Mouse (Mus musculus) brain, embryonic 14.5 days (tissue): ENCODE measurements at regions not wholly inside any gene's neighbourhood (a gene's known extent, or its start where the extent isn't known, plus 50 kb on each side); places are given as distances from the start of the nearest gene placed in this dataset.

Source experiments
- CTCF ChIP-seq: fragments of 200-500 bp; IDR thresholded peaks from 2 replicates; pipeline ENCODE4 v1.5.1; 2012; ENCODE audit warnings: inconsistent platforms, mild to moderate bottlenecking, moderate library complexity, borderline replicate concordance; ENCODE audit not compliant: insufficient read depth, insufficient read length; ENCODE audit errors: extremely low read depth
- POLR2A ChIP-seq: fragments of 200-500 bp; IDR thresholded peaks from 2 replicates; pipeline ENCODE4 v1.6.1; 2012; ENCODE audit warnings: mild to moderate bottlenecking, inconsistent platforms, borderline replicate concordance; ENCODE audit not compliant: poor library complexity, insufficient read depth, insufficient read length, severe bottlenecking; ENCODE audit errors: extremely low read depth

DNA sequence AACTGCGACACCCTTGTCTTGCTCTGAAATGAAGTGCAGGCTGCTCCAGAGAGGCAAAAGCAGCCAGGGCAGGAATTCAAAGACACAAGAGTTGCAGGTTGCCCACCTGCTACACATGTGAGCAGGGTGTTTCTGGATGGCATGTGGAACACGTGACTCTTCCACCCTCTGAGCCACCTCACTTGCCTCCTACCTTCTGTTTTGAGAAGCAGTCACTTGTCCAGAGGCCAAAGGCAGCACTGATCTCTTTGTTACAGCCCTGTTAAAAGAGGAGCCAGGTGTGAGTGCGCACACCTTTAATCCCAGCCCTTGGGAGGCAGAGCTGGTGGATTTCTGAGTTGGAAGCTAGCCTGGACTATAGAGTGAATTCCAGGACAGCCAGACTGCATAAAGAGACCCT lies 79.7 kb upstream of the Tle3 start:
- TF ChIP-seq CTCF (no peak), POLR2A (no peak)
